Mouse (Mus musculus): ENCODE measurements at regions not wholly inside any gene's neighbourhood (a gene's known extent, or its start where the extent isn't known, plus 50 kb on each side); places are given as distances from the start of the nearest gene placed in this dataset.
A peak's percentile ranks its signal among the peaks of the same experiment; 100 is the strongest.

GRCm38 (mm10) chr12:70648812-70649188 lies 176.5 kb upstream of the Frmd6 start:
- ATAC-seq = no peak
- no peak for DNase-seq (ENCODE audit: low read depth, low spot score)
- in situ Hi-C loops (cut with MboI; ENCODE audit: low pct_unique_long_range_greater_than_20kb) = no loop called here
- POLR2A ChIA-PET = no interaction called here
- no peaks in the 10 kb centered on the region for H3K27me3 ChIP-seq
- CTCF ChIA-PET = no interaction called here
- TF ChIP-seq CTCF (IDR thresholded peaks at IDR 0.05) = no peak

- ATAC-seq (no peak), DNase-seq (ENCODE audit: low read depth, low spot score) (no peak)
- in situ Hi-C loops (cut with MboI; ENCODE audit: low pct_unique_long_range_greater_than_20kb) = no loop called here
- no peak for TF ChIP-seq CTCF (IDR thresholded peaks at IDR 0.05)
- CTCF ChIA-PET = no interaction called here
- no peaks in the 10 kb centered on the region for H3K27me3 ChIP-seq
- POLR2A ChIA-PET = no interaction called here
These were observed 175.6 kb upstream of the Frmd6 start for GRCm38 (mm10) chr12:70649691-70650090.

GRCm38 (mm10) chr12:70650470-70650869 lies 174.8 kb upstream of the Frmd6 start:
- ATAC-seq (no peak), DNase-seq (ENCODE audit: low read depth, low spot score) (no peak)
- in situ Hi-C loops (cut with MboI; ENCODE audit: low pct_unique_long_range_greater_than_20kb) = no loop called here
- ChIA-PET POLR2A (no interaction called here), CTCF (no interaction called here)
- TF ChIP-seq CTCF (IDR thresholded peaks at IDR 0.05) = no peak
- no peaks in the 10 kb centered on the region for H3K27me3 ChIP-seq

GRCm38 (mm10) chr12:70652751-70653150 lies 172.6 kb upstream of the Frmd6 start:
- no peak for ATAC-seq
- TF ChIP-seq CTCF (IDR thresholded peaks at IDR 0.05) = peak; percentile 29
- CTCF ChIA-PET = no interaction called here
- no peak for DNase-seq (ENCODE audit: low read depth, low spot score)
- in situ Hi-C loops (cut with MboI; ENCODE audit: low pct_unique_long_range_greater_than_20kb) = no loop called here
- POLR2A ChIA-PET = no interaction called here
- H3K27me3 ChIP-seq = no peaks in the 10 kb centered on the region

- ChIA-PET POLR2A (interaction anchor here (1.0 kb wide), 1 partner anchor 37 kb away, joined by 3 read pairs; no protein-coding TSS in a partner anchor), CTCF (no interaction called here)
- TF ChIP-seq CTCF (IDR thresholded peaks at IDR 0.05) = no peak
- in situ Hi-C loops (cut with MboI; ENCODE audit: low pct_unique_long_range_greater_than_20kb) = no loop called here
- no peak for DNase-seq (ENCODE audit: low read depth, low spot score)
- H3K27me3 ChIP-seq = no peaks in the 10 kb centered on the region
- ATAC-seq = no peak
These were observed 171.3 kb upstream of the Frmd6 start for GRCm38 (mm10) chr12:70653971-70654370.

GRCm38 (mm10) chr12:70654546-70654945 lies 170.8 kb upstream of the Frmd6 start:
- no peaks in the 10 kb centered on the region for H3K27me3 ChIP-seq
- ChIA-PET CTCF (no interaction called here), POLR2A (interaction anchor here (1.0 kb wide), 1 partner anchor 36 kb away, joined by 3 read pairs; no protein-coding TSS in a partner anchor)
- TF ChIP-seq CTCF (IDR thresholded peaks at IDR 0.05) = no peak
- DNase-seq (ENCODE audit: low read depth, low spot score) = no peak
- in situ Hi-C loops (cut with MboI; ENCODE audit: low pct_unique_long_range_greater_than_20kb) = no loop called here
- ATAC-seq = no peak

- H3K27me3 ChIP-seq = no peaks in the 10 kb centered on the region
- ChIA-PET POLR2A (no interaction called here), CTCF (no interaction called here)
- no peak for TF ChIP-seq CTCF (IDR thresholded peaks at IDR 0.05)
- DNase-seq (ENCODE audit: low read depth, low spot score) (no peak), ATAC-seq (no peak)
- in situ Hi-C loops (cut with MboI; ENCODE audit: low pct_unique_long_range_greater_than_20kb) = no loop called here
These were observed 169.9 kb upstream of the Frmd6 start for GRCm38 (mm10) chr12:70655411-70655811.

GRCm38 (mm10) chr12:70655900-70656544 lies 169.3 kb upstream of the Frmd6 start:
- H3K27me3 ChIP-seq = no peaks in the 10 kb centered on the region
- in situ Hi-C loops (cut with MboI; ENCODE audit: low pct_unique_long_range_greater_than_20kb) = no loop called here
- ChIA-PET POLR2A (no interaction called here), CTCF (interaction anchor here (1.6 kb wide), 1 partner anchor 20 kb away, joined by 6 read pairs; no protein-coding TSS in a partner anchor)
- no peak for TF ChIP-seq CTCF (IDR thresholded peaks at IDR 0.05)
- no peak for DNase-seq (ENCODE audit: low read depth, low spot score)
- no peak for ATAC-seq

GRCm38 (mm10) chr12:70656805-70657492 lies 168.4 kb upstream of the Frmd6 start:
- POLR2A ChIA-PET = no interaction called here
- ATAC-seq (no peak), DNase-seq (ENCODE audit: low read depth, low spot score) (no peak)
- in situ Hi-C loops (cut with MboI; ENCODE audit: low pct_unique_long_range_greater_than_20kb) = no loop called here
- H3K27me3 ChIP-seq = no peaks in the 10 kb centered on the region
- no peak for TF ChIP-seq CTCF (IDR thresholded peaks at IDR 0.05)
- CTCF ChIA-PET = interaction anchor here (0.6 to 1.6 kb wide), 2 partner anchors 14 to 19 kb away, joined by 3 to 6 read pairs; no protein-coding TSS in a partner anchor

GRCm38 (mm10) chr12:70657493-70657810 lies 167.9 kb upstream of the Frmd6 start:
- POLR2A ChIA-PET = no interaction called here
- no peaks in the 10 kb centered on the region for H3K27me3 ChIP-seq
- in situ Hi-C loops (cut with MboI; ENCODE audit: low pct_unique_long_range_greater_than_20kb) = no loop called here
- DNase-seq (ENCODE audit: low read depth, low spot score) (no peak), ATAC-seq (no peak)
- CTCF ChIA-PET = interaction anchor here (0.6 to 1.6 kb wide), 2 partner anchors 13 to 19 kb away, joined by 3 to 6 read pairs; no protein-coding TSS in a partner anchor
- TF ChIP-seq CTCF (IDR thresholded peaks at IDR 0.05) = no peak

GRCm38 (mm10) chr12:70658106-70658505 lies 167.2 kb upstream of the Frmd6 start:
- no peak for TF ChIP-seq CTCF (IDR thresholded peaks at IDR 0.05)
- H3K27me3 ChIP-seq = no peaks in the 10 kb centered on the region
- ATAC-seq = no peak
- ChIA-PET POLR2A (no interaction called here), CTCF (no interaction called here)
- no peak for DNase-seq (ENCODE audit: low read depth, low spot score)
- in situ Hi-C loops (cut with MboI; ENCODE audit: low pct_unique_long_range_greater_than_20kb) = no loop called here
